Mouse (Mus musculus): ENCODE measurements around the gene Rap1gap.

The Rap1gap gene

GRCm38 (mm10) chr4:137663491-137663890, 1.0 kb upstream of the Rap1gap start:
- DNase-seq = no peak

- DNase-seq = no peak
Measured at GRCm38 (mm10) chr4:137664980-137665675, 602 bp downstream of the Rap1gap start.

- DNase-seq = no peak
Measured at GRCm38 (mm10) chr4:137665791-137666190, 1.3 kb downstream of the Rap1gap start.

- no peak for DNase-seq
Measured at GRCm38 (mm10) chr4:137666283-137666957, 1.9 kb downstream of the Rap1gap start.

DNA sequence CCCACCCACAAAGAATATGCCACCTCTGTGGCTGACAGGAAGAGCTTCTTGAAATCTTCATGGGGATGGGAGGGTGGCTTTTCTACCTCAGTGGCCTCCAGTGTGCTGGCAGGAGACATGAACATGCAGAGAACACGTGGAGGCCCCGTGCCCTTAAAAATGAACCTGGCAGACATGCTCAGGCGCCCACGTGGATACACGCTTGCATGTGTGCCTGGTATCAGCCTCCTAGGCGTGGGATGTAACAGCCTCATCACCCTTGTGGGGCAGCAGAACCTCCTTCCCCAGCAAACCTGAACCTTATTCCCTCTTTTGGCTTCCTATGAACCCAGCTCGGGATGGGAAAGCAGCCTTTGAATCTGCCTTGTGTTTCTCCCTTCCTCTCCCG, 2.4 kb downstream of the Rap1gap start:
- no peak for DNase-seq

DNA sequence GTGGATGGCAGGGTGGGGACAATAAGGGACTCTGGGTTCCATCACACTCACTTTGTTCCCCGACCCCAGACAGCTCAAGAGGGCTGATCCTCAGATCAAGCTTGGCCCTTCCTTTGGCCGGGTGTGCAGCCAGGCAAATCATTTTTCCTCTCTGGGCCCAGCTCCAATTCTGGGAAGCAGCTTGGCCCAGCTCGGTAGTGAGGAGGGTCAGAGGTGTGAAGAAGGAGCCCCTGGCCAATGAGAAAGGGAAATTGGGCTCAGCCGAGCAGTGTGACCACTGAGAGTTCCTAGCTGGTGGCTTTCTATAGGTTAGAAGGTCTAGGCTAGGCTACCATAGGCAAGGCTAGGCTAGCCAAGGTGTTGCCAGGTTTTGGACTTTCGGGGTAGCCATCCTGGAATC, 3.2 kb downstream of the Rap1gap start:
- DNase-seq = peak; percentile 59

- no peak for DNase-seq
Measured at GRCm38 (mm10) chr4:137671711-137672500, 7.4 kb downstream of the Rap1gap start.

DNA sequence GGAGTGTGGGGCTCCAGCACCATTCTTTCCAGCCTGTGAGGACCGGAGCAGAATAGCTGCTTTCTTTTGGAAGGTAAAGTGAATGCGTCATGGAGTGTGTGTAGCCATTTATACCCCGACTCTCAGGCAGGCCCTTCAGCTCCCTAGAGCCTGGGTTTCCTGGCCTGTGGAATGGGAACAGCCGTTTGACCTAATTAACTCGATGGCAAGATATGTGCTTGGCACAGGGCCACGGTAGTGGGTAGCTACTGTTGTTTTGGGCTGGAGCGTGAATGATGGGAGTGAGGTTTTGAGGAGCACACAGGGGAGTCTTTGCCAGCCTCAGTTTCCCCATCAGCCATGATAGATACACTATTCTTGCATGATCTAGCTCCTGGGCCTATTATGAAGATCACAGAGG, 11.0 kb downstream of the Rap1gap start:
- no peak for DNase-seq

DNA sequence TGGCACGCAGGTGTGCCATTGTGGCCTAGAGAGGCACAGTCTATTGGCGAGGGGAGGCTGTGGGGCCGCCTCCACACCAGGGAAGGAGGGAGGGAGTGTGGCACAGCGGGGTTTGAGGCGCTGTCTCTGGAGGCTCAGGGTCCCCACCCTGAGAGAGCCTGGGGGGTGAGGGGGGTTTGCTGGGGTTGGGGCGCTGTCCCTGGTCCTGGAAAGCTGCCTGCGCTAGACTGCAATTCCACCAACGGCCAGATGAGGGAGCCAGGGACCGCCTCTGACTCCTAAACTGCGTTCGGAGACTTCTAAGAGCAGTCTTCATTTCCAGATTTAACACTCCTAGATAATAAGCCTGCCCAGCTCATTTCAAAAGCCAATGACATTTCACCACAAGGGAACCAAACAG, 11.5 kb downstream of the Rap1gap start:
- peak; percentile 84 for DNase-seq

- no peak for DNase-seq
Measured at GRCm38 (mm10) chr4:137676700-137677484, 12.4 kb downstream of the Rap1gap start.

DNA sequence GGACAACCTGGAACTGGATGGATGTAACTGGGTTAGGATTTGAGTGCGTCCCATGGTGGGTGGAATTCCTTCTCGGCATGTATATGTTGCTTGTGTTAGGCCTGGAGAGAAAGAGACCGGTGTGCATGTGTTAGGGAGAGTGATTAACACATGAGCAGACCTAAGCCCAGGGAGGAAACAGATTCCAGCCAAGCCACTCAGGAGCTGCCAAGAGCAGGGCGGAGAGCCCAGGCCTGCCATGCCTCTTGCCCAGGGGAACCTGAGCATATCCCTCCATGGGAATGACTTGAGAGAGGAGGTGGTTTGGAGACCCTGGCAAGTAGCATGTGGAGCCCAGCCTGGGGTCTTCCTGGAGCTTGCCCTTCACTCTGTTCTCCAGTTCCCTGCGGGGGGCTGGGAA, 13.4 kb downstream of the Rap1gap start:
- DNase-seq = no peak

GRCm38 (mm10) chr4:137678568-137678967, 14.0 kb downstream of the Rap1gap start:
- DNase-seq = no peak

DNA sequence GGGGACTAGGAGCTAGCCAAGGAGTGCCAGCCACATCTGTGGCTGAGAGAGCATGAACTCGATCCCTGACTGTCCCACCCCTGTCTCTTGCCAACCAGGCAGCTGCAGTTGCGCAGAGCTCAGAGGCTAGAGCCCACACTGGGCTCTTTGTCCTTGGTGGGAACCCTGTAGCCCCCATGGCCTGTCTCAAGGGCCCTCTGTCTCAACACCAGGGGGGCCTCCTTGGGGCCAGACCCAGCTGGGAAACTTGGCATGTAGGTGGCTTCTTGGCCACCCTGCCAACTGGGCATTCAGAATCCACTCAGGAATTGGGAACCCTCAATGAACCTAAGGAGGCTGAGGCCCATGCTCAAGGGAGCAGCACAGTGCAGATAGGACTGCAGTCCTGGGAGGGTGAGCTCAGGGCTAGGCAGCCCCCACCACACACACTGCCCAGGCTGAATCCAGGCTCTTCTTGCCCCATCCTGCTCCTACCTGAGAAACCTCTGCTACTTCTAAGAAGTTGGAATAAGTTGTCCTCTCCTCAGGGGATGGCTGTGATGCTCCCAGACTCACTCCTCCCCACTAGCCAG, 15.5 kb downstream of the Rap1gap start:
- DNase-seq = no peak

- DNase-seq = no peak
Measured at GRCm38 (mm10) chr4:137680721-137681120, 16.2 kb downstream of the Rap1gap start.

- DNase-seq = peak; percentile 24
Measured at GRCm38 (mm10) chr4:137681408-137682104, 17.0 kb downstream of the Rap1gap start.

- DNase-seq = peak; percentile 39
Measured at GRCm38 (mm10) chr4:137682961-137683453, 18.5 kb downstream of the Rap1gap start.

GRCm38 (mm10) chr4:137684830-137685343, 20.4 kb downstream of the Rap1gap start:
- DNase-seq = no peak

GRCm38 (mm10) chr4:137686303-137686702, 21.8 kb downstream of the Rap1gap start:
- DNase-seq = no peak

DNA sequence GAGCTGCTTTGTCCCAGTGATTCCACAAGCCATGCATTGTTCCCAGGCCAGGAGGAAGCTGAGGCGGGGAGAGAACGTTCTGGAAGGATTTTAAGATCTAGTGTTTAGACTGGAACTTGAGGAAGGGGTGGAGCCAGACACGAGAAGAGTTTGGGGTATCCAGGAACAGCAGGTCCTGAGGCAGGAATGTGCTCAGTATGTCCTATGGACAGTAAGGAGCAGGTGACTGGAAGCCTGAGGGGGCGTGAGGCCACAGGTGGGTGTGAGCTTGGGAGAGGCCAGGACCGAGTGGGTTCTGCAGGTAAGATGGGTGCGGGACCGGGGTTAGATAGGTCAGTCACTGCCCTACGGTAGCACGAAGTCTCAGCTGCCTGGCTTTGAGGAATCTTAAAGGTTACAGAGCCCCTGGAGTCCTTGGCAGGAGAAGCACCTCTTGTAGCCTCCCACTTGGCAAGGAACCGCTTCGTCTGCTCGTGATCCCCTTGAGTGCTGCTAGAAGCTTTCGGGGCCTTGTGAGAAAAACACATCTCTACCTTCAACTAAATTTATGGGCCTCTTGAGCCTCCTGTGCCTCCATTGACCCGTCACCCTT, 22.8 kb downstream of the Rap1gap start:
- peak; percentile 61 for DNase-seq

DNA sequence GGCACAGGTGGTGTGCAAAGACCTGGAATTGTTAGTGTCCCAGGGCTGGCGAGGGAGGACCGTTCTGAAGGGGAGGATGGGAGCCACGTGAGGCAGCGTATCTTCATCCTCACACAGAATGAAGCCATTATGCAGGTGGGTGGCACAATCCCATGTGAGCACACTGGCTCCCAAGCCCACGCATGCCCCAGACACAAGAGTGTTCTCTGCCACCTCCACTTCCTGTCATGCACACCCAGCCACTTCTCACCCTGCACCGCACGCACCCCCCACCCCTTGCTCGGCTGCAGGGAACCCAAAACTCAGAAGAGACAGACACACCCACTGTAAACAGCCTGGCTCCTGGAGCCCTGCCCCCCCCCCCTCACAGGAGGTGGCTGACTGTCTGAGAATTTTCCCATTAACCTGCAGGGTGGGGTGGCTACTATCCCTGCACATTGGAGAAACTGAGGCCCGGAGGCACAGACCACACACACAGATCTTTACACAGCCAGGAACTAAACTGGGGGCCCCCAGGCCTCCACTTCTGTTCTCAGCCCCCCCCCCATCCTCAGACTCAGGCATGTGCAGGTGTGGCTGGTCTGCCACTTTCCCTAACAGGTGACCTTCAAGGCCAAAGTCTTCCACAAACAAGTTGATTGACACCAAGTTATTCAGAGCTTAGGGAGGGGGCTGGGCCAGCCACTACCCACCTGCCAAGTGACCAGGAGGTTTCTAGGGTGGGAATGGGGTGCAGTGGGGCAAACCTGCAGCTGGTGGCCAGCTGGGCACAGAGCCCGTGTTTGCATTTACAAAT, 27.8 kb downstream of the Rap1gap start:
- no peak for DNase-seq

Data from lung, postnatal 10 days (tissue).